Mouse (Mus musculus): ENCODE data around the gene Utf1. TPM values are rescaled to one million over a fixed set of nuclear protein-coding genes. Genes with fewer than 3 reads are reported as not detected.

Utf1 gene
- polyA plus RNA-seq, 2 experiments: not detected

DNA sequence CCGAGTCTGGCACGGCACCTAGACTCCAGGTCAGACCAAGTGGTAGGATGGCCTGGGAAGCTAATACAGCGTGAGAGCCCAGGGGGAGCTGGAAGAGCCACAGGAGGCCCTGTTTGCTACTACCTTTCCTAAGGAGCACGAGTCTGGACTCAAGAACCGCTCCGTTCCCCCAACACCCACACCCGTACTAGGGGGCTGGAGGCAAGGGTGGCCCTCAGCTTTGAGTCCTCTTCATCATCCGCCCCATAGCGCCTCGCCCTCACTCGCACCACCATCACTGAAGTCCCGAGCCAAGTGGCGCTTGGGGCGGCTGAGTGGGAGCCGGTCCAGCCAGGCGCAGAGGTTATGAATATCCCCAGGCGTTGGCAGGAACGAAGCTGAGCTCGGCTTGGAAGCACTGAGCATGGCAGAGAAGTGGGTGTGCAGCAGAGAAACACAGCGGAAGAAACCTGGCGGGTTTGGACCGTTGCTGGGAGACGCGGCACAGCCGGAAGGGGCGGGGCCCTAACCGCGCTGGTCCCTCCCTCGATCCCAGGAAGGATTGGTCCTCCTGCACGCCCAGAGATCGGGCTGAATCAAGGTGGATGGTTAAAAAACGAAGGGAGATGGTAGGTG, 34.8 kb downstream of the Utf1 start, which contains the start of gene 6430531B16Rik:
Gene 6430531B16Rik, minus strand, starts transcription at position 478 of the 615 bp plus-strand sequence.
- peak within 1 kb of the TSS; percentile 53 to 56 for H3K4me3 ChIP-seq (ENCODE audit: insufficient read depth in 1 of 2, low read depth in 2 of 2, low read length in 2 of 2)
- no peak for TF ChIP-seq CTCF (IDR thresholded peaks at IDR 0.05; ENCODE audit: low read depth)
- no peak for TF ChIP-seq EP300 (IDR thresholded peaks at IDR 0.05; ENCODE audit: low read depth)
- H3K27me3 ChIP-seq (ENCODE audit: control insufficient read depth, insufficient read depth, low read length): no peaks in the 10 kb centered on the region; the same call in 1 of the 2 replicates
- no peaks in the 10 kb centered on the region for H3K36me3 ChIP-seq (replicated peaks; ENCODE audit: control insufficient read depth, insufficient read depth, low read depth)
- 6% methylated on average over 32 of the region's 32 CpGs for WGBS (ENCODE audit: insufficient replicate concordance)
- H3K27ac ChIP-seq: no peak within 1 kb of the TSS
- peaks cover 0 to 6% of the 10 kb centered on the region in 2 experiments; a peak in 2 of 4 replicates for H3K4me1 ChIP-seq (replicated peaks; ENCODE audit: control insufficient read depth in 2 of 2, insufficient read depth in 2 of 2, low read length in 1 of 2)
- peak; percentile 67 for ATAC-seq (ENCODE audit: insufficient read depth)
- peak within 1 kb of the TSS; percentile 72 for H3K4me2 ChIP-seq (ENCODE audit: low read depth)
- no peaks in the 10 kb centered on the region for H3K9me3 ChIP-seq (ENCODE audit: control insufficient read depth, low read length)
- no peak within 1 kb of the TSS; the same call in 1 of the 2 replicates for H3K9ac ChIP-seq (replicated peaks)
- DNase-seq (ENCODE audit: low read depth in 3 of 3, low spot score in 3 of 3): peak in 2 of 3 experiments; percentile 25 to 27

DNA sequence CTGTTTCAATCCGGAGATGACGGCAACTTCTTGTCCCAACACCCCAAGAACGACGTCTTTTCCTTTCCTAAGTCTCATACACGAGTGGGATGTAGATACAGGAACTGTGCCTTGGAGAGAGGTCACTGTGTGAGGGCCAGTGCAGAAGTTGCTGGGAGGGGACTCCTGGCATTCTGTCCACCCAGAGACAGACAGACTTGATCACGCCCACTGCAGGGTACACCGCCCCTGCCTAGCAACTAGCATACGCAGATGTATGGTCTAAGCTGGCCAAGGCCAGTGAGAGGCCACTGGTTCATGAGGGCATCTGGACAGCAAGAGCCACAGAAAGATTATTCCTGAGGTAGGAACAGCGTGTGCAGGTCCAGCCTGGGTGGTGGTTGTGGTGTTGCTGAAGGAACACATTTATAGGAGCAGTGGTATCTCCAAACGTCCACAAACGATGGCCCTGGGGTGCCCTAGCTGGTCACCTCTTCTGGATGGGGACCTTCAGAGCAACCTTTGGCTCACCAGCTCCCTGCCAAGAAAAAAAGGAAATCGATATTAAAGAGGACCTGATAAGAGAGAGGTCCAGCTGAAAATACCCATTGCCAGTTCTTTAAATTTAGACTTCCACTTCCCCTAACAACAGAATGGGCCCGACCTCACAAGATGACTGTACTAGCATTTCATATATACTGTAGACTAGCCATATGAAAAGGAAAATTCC, 35.6 kb downstream of the Utf1 start:
- peak overlapping the region; percentile 26 to 53; a peak in 2 of 4 replicates for H3K4me3 ChIP-seq (ENCODE audit: insufficient read depth in 1 of 2, low read depth in 2 of 2, low read length in 2 of 2)
- ATAC-seq (ENCODE audit: insufficient read depth): peak; percentile 41; the same call in 1 of the 2 replicates
- peaks cover 0 to 6% of the 10 kb centered on the region in 2 experiments; a peak in 2 of 4 replicates for H3K4me1 ChIP-seq (replicated peaks; ENCODE audit: control insufficient read depth in 2 of 2, insufficient read depth in 2 of 2, low read length in 1 of 2)
- H3K36me3 ChIP-seq (replicated peaks; ENCODE audit: control insufficient read depth, insufficient read depth, low read depth): no peaks in the 10 kb centered on the region
- TF ChIP-seq EP300 (IDR thresholded peaks at IDR 0.05; ENCODE audit: low read depth): no peak
- no peak for TF ChIP-seq CTCF (IDR thresholded peaks at IDR 0.05; ENCODE audit: low read depth)
- DNase-seq (ENCODE audit: low read depth in 3 of 3, low spot score in 3 of 3): no peak
- H3K9me3 ChIP-seq (ENCODE audit: control insufficient read depth, low read length): no peaks in the 10 kb centered on the region
- no peak overlapping the region for H3K27ac ChIP-seq
- H3K27me3 ChIP-seq (ENCODE audit: control insufficient read depth, insufficient read depth, low read length): no peaks in the 10 kb centered on the region; the same call in 1 of the 2 replicates
- H3K9ac ChIP-seq (replicated peaks): no peak overlapping the region
- 30% methylated on average over 13 of the region's 13 CpGs for WGBS (ENCODE audit: insufficient replicate concordance)
- H3K4me2 ChIP-seq (ENCODE audit: low read depth): peak overlapping the region; percentile 72

DNA sequence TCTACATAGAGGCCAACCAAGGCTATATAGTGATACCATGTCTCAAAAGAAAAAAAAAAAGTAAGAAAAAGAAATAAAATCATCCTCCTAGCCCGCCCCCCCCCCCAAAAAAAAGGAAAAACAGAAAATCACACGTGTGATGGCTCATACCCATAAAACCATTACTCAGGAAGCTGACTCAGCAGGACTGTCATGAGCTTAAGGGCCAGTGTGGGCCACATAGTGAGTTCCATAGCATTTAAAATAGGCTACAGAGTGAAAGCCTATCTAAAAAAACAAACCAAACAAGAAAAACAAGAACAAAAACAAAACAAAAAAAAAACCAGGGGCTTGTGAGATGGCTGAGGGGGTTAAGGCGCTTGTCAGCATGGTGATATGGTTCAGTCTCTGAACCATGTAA, 37.2 kb downstream of the Utf1 start:
- peaks cover 0 to 4% of the 10 kb centered on the region in 2 experiments; a peak in 2 of 4 replicates for H3K4me1 ChIP-seq (replicated peaks; ENCODE audit: control insufficient read depth in 2 of 2, insufficient read depth in 2 of 2, low read length in 1 of 2)
- no peak for ATAC-seq (ENCODE audit: insufficient read depth)

DNA sequence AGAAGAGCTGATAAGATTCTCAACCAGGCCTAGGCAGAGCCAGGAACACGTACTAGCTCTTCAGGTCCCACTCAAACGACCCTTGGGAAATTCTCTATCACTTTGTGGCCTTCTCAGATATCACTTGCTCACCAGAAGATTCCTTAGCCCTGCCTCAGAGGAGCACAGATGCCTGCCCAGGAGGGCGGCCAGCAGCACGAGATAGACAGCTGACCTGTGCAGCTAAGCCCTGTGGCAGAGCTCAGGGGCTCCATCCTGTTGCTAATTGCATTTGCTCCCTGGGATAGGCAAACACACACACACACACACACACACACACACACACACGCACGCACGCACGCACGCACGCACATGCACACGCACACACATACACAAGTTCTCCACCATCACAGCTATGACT, 38.5 kb downstream of the Utf1 start:
- H3K9me3 ChIP-seq (ENCODE audit: control insufficient read depth, low read length): no peaks in the 10 kb centered on the region
- H3K27me3 ChIP-seq (ENCODE audit: control insufficient read depth, insufficient read depth, low read length): no peaks in the 10 kb centered on the region; the same call in 1 of the 2 replicates
- H3K36me3 ChIP-seq (replicated peaks; ENCODE audit: control insufficient read depth, insufficient read depth, low read depth): no peaks in the 10 kb centered on the region
- H3K4me3 ChIP-seq (ENCODE audit: insufficient read depth in 1 of 2, low read depth in 2 of 2, low read length in 2 of 2): no peak overlapping the region
- no peak overlapping the region for H3K9ac ChIP-seq (replicated peaks)
- no peak overlapping the region for H3K4me2 ChIP-seq (ENCODE audit: low read depth)
- DNase-seq (ENCODE audit: low read depth in 3 of 3, low spot score in 3 of 3) (no peak), ATAC-seq (ENCODE audit: insufficient read depth) (no peak)
- WGBS (ENCODE audit: insufficient replicate concordance): 63% methylated on average over 11 of the region's 11 CpGs
- TF ChIP-seq EP300 (IDR thresholded peaks at IDR 0.05; ENCODE audit: low read depth) (no peak), CTCF (IDR thresholded peaks at IDR 0.05; ENCODE audit: low read depth) (no peak)
- H3K4me1 ChIP-seq (replicated peaks; ENCODE audit: control insufficient read depth in 2 of 2, insufficient read depth in 2 of 2, low read length in 1 of 2): peaks cover 0 to 4% of the 10 kb centered on the region in 2 experiments; a peak in 2 of 4 replicates
- no peak overlapping the region for H3K27ac ChIP-seq

More for the DNA sequence above, 37.2 kb downstream of the Utf1 start:
- Histone ChIP-seq H3K4me3 (ENCODE audit: insufficient read depth in 1 of 2, low read depth in 2 of 2, low read length in 2 of 2) (no peak overlapping the region), H3K36me3 (replicated peaks; ENCODE audit: control insufficient read depth, insufficient read depth, low read depth) (no peaks in the 10 kb centered on the region), H3K4me2 (ENCODE audit: low read depth) (no peak overlapping the region), H3K27me3 (ENCODE audit: control insufficient read depth, insufficient read depth, low read length) (no peaks in the 10 kb centered on the region; the same call in 1 of the 2 replicates), H3K9ac (replicated peaks) (no peak overlapping the region), H3K9me3 (ENCODE audit: control insufficient read depth, low read length) (no peaks in the 10 kb centered on the region), H3K27ac (no peak overlapping the region)
- TF ChIP-seq EP300 (IDR thresholded peaks at IDR 0.05; ENCODE audit: low read depth) (no peak), CTCF (IDR thresholded peaks at IDR 0.05; ENCODE audit: low read depth) (no peak)
- WGBS (ENCODE audit: insufficient replicate concordance): 36% methylated on average over 3 of the region's 3 CpGs
- DNase-seq (ENCODE audit: low read depth in 3 of 3, low spot score in 3 of 3): no peak

- Histone ChIP-seq H3K9me3 (ENCODE audit: control insufficient read depth, low read length) (no peaks in the 10 kb centered on the region), H3K9ac (replicated peaks) (no peak overlapping the region), H3K4me2 (ENCODE audit: low read depth) (no peak overlapping the region), H3K4me1 (replicated peaks; ENCODE audit: control insufficient read depth in 2 of 2, insufficient read depth in 2 of 2, low read length in 1 of 2) (no peaks in the 10 kb centered on the region), H3K4me3 (ENCODE audit: insufficient read depth in 1 of 2, low read depth in 2 of 2, low read length in 2 of 2) (no peak overlapping the region), H3K36me3 (replicated peaks; ENCODE audit: control insufficient read depth, insufficient read depth, low read depth) (no peaks in the 10 kb centered on the region), H3K27ac (no peak overlapping the region), H3K27me3 (ENCODE audit: control insufficient read depth, insufficient read depth, low read length) (no peaks in the 10 kb centered on the region; the same call in 1 of the 2 replicates)
- TF ChIP-seq EP300 (IDR thresholded peaks at IDR 0.05; ENCODE audit: low read depth): no peak
- TF ChIP-seq CTCF (IDR thresholded peaks at IDR 0.05; ENCODE audit: low read depth): no peak
- DNase-seq (ENCODE audit: low read depth in 3 of 3, low spot score in 3 of 3) (peak in 1 of 3 experiments; percentile 20), ATAC-seq (ENCODE audit: insufficient read depth) (no peak)
- WGBS (ENCODE audit: insufficient replicate concordance): 73% methylated on average over 11 of the region's 11 CpGs
Measured at GRCm38 (mm10) chr7:139984505-139984904, 40.9 kb downstream of the Utf1 start.

Data from liver, embryonic 14.5 days (tissue).